Comparison of ENCODE assay signal across 21 mouse cellular contexts in genomic region chr14:21765754-21766397, GRCm38 (mm10). TPM values are rescaled to one million over a fixed set of nuclear protein-coding genes. Genes with fewer than 3 reads are reported as not detected.
A peak's percentile ranks its signal among the peaks of the same experiment; 100 is the strongest.
DNase-seq lines count a peak whose midpoint lies in the region; ATAC-seq and TF ChIP-seq lines count a peak whose summit lies in the region.
"Had no signal": no experiment of that assay in that cellular context is flagged by ENCODE, and none has a peak within 500 bp of the region (broad histone marks: within the 10 kb centered on the region; RNA-seq: fewer than 3 reads in every experiment).

No protein-coding gene starts in this region.

- WGBS in heart, embryonic 13.5 days = 46% methylated on average over 7 of the region's 7 CpGs
- WGBS in liver, embryonic 12.5 days (ENCODE audit: insufficient replicate concordance) = 29% methylated on average over 7 of the region's 7 CpGs
- WGBS in small intestine, adult 2 months = 24% methylated on average over 7 of the region's 7 CpGs
- WGBS in hindbrain, embryonic 14.5 days = 84% methylated on average over 7 of the region's 7 CpGs
- 75% methylated on average over 7 of the region's 7 CpGs for WGBS in midbrain, embryonic 11.5 days

- H3K36me3 ChIP-seq in heart, embryonic 13.5 days = no peaks in the 10 kb centered on the region
- peaks cover 17% of the 10 kb centered on the region for H3K36me3 ChIP-seq in G1E (replicated peaks)
- no peaks in the 10 kb centered on the region for H3K36me3 ChIP-seq in liver, embryonic 12.5 days
- peaks cover 1% of the 10 kb centered on the region; the same call in 1 of the 2 replicates for H3K36me3 ChIP-seq in small intestine, adult 2 months (ENCODE audit: control insufficient read depth, insufficient read depth, low read length)
- no peaks in the 10 kb centered on the region for H3K36me3 ChIP-seq in hindbrain, embryonic 14.5 days (replicated peaks; ENCODE audit: control insufficient read depth, insufficient read depth)
- H3K36me3 ChIP-seq in midbrain, embryonic 11.5 days (ENCODE audit: control insufficient read depth, insufficient read depth, low read length) = no peaks in the 10 kb centered on the region
- H3K36me3 ChIP-seq: embryonic facial prominence, embryonic 12.5 days; neural tube, embryonic 12.5 days had no signal

- no peak for TF ChIP-seq POLR2A in small intestine, adult 2 months (IDR thresholded peaks at IDR 0.05; ENCODE audit: low read depth, low read length)

- DNase-seq in heart, postnatal 10 days = no peak
- DNase-seq in G1E (ENCODE audit: low spot score) = no peak
- no peak for DNase-seq in cerebellum, adult 9-10 months
- DNase-seq in hindbrain, embryonic 14.5 days (ENCODE audit: low spot score) = no peak
- DNase-seq in midbrain, embryonic 11.5 days (ENCODE audit: low spot score, missing footprints) = no peak
- DNase-seq: cerebellum, adult 11-12 months; gastrocnemius, postnatal 36 days; heart, postnatal 4 days; kidney, postnatal 25 days; lung, adult 2 months; lung, postnatal 4 days; thymus, postnatal 14 days had no signal

- peaks cover 40% of the 10 kb centered on the region for H3K4me1 ChIP-seq in heart, embryonic 13.5 days
- H3K4me1 ChIP-seq in G1E (ENCODE audit: insufficient read depth, low read depth, low read length) = peaks cover 72% of the 10 kb centered on the region
- H3K4me1 ChIP-seq in liver, embryonic 12.5 days = peaks cover 55% of the 10 kb centered on the region
- peaks cover 20% of the 10 kb centered on the region; the same call in 1 of the 2 replicates for H3K4me1 ChIP-seq in small intestine, adult 2 months (ENCODE audit: control insufficient read depth, insufficient read depth, insufficient read length, low read length)
- H3K4me1 ChIP-seq in hindbrain, embryonic 14.5 days (replicated peaks; ENCODE audit: control insufficient read depth, insufficient read depth, low read length) = peaks cover 9% of the 10 kb centered on the region; the same call in 1 of the 2 replicates
- peaks cover 12% of the 10 kb centered on the region for H3K4me1 ChIP-seq in midbrain, embryonic 11.5 days (ENCODE audit: control insufficient read depth, insufficient read depth, low read length)

- no peak overlapping the region for H3K4me3 ChIP-seq in heart, embryonic 13.5 days
- peak overlapping the region; percentile 64 for H3K4me3 ChIP-seq in G1E (ENCODE audit: low read depth, low read length)
- H3K4me3 ChIP-seq in liver, embryonic 12.5 days = no peak overlapping the region
- no peak overlapping the region for H3K4me3 ChIP-seq in small intestine, adult 2 months (ENCODE audit: low read depth, low read length)
- H3K4me3 ChIP-seq in hindbrain, embryonic 14.5 days (replicated peaks; ENCODE audit: low read length) = no peak overlapping the region
- no peak overlapping the region for H3K4me3 ChIP-seq in midbrain, embryonic 11.5 days (ENCODE audit: low read depth, low read length)
- H3K4me3 ChIP-seq: embryonic facial prominence, embryonic 12.5 days; neural tube, embryonic 12.5 days had no signal

- intact Hi-C loops in heart, postnatal 10 days (cut with DNase I) = no loop called here

- TF ChIP-seq CTCF in G1E (IDR thresholded peaks at IDR 0.05; ENCODE audit: low read depth, low read length) = no peak
- TF ChIP-seq CTCF in small intestine, adult 2 months (IDR thresholded peaks at IDR 0.05; ENCODE audit: extremely low read depth, insufficient read length, insufficient replicate concordance, low read depth, low read length) = no peak

- H3K4me2 ChIP-seq in heart, embryonic 13.5 days = peak overlapping the region; percentile 35; the same call in 1 of the 2 replicates
- peak overlapping the region; percentile 51 for H3K4me2 ChIP-seq in liver, embryonic 12.5 days
- H3K4me2 ChIP-seq in hindbrain, embryonic 14.5 days (replicated peaks) = no peak overlapping the region
- H3K4me2 ChIP-seq in midbrain, embryonic 11.5 days = no peak overlapping the region
- H3K4me2 ChIP-seq: embryonic facial prominence, embryonic 12.5 days; neural tube, embryonic 12.5 days had no signal

- no peak overlapping the region for H3K9ac ChIP-seq in heart, embryonic 13.5 days
- no peak overlapping the region for H3K9ac ChIP-seq in liver, embryonic 12.5 days
- no peak overlapping the region for H3K9ac ChIP-seq in hindbrain, embryonic 14.5 days
- H3K9ac ChIP-seq in midbrain, embryonic 11.5 days (ENCODE audit: low read length) = no peak overlapping the region
- H3K9ac ChIP-seq: embryonic facial prominence, embryonic 12.5 days; neural tube, embryonic 12.5 days had no signal

- ATAC-seq in heart, embryonic 13.5 days (ENCODE audit: extremely low read depth, insufficient number of reproducible peaks, low FRiP score, low TSS enrichment) = no peak
- peak; percentile 76 for ATAC-seq in G1E (ENCODE audit: extremely low read depth, insufficient number of reproducible peaks, low FRiP score, poor library complexity, severe bottlenecking)
- ATAC-seq in liver, embryonic 12.5 days = peak; percentile 79
- ATAC-seq in hindbrain, embryonic 14.5 days (ENCODE audit: low FRiP score) = no peak
- ATAC-seq in midbrain, embryonic 11.5 days (ENCODE audit: low FRiP score) = no peak
- ATAC-seq: midbrain, embryonic 16.5 days had no signal

- H3K27me3 ChIP-seq in heart, embryonic 13.5 days (replicated peaks) = no peaks in the 10 kb centered on the region
- no peaks in the 10 kb centered on the region for H3K27me3 ChIP-seq in G1E (ENCODE audit: insufficient read depth, low read length)
- H3K27me3 ChIP-seq in liver, embryonic 12.5 days (replicated peaks) = no peaks in the 10 kb centered on the region
- no peaks in the 10 kb centered on the region for H3K27me3 ChIP-seq in small intestine, adult 2 months (ENCODE audit: control insufficient read depth, insufficient read depth, low read length)
- H3K27me3 ChIP-seq in hindbrain, embryonic 14.5 days (ENCODE audit: control insufficient read depth, insufficient read depth, low read length) = no peaks in the 10 kb centered on the region
- H3K27me3 ChIP-seq in midbrain, embryonic 11.5 days (ENCODE audit: control insufficient read depth, insufficient read depth, low read length) = no peaks in the 10 kb centered on the region
- H3K27me3 ChIP-seq: embryonic facial prominence, embryonic 12.5 days; neural tube, embryonic 12.5 days had no signal

- H3K9me3 ChIP-seq in heart, embryonic 13.5 days = no peaks in the 10 kb centered on the region
- H3K9me3 ChIP-seq in G1E (replicated peaks) = no peaks in the 10 kb centered on the region
- H3K9me3 ChIP-seq in liver, embryonic 12.5 days (replicated peaks) = no peaks in the 10 kb centered on the region
- no peaks in the 10 kb centered on the region for H3K9me3 ChIP-seq in hindbrain, embryonic 14.5 days (ENCODE audit: control insufficient read depth, low read length)
- H3K9me3 ChIP-seq in midbrain, embryonic 11.5 days (ENCODE audit: control insufficient read depth, low read length) = no peaks in the 10 kb centered on the region
- H3K9me3 ChIP-seq: embryonic facial prominence, embryonic 12.5 days; neural tube, embryonic 12.5 days had no signal

- peak overlapping the region; percentile 30; the same call in 1 of the 2 replicates for H3K27ac ChIP-seq in heart, embryonic 13.5 days (replicated peaks)
- H3K27ac ChIP-seq in liver, embryonic 12.5 days = peak overlapping the region; percentile 56; the same call in 1 of the 2 replicates
- H3K27ac ChIP-seq in small intestine, adult 2 months (ENCODE audit: insufficient read depth, low read depth, low read length) = peak overlapping the region; percentile 95
- no peak overlapping the region for H3K27ac ChIP-seq in hindbrain, embryonic 14.5 days
- no peak overlapping the region for H3K27ac ChIP-seq in midbrain, embryonic 11.5 days (ENCODE audit: low read depth, low read length)
- H3K27ac ChIP-seq: embryonic facial prominence, embryonic 12.5 days; neural tube, embryonic 12.5 days had no signal

RNA-seq across cellular contexts. Expression of gene Dusp13, which starts 14.9 kb away (rescaled TPM):
- not detected in 2 replicates for polyA plus RNA-seq in heart, embryonic 13.5 days (2015; fragmentation: Nextera tagmentation; extraction: Ambion mirVana)
- total RNA-seq in heart, postnatal 10 days (2021) = under 1 TPM in 1 of 2 experiments, not detected in 1; 0.60 TPM
- not detected in 2 replicates for total RNA-seq in G1E (2014; fragmentation: Nextera tagmentation)
- total RNA-seq in G1E (2017) = 0.98 TPM in 1 of 2 replicates, not detected in the other
- polyA plus RNA-seq in G1E (2012) = not detected in 2 replicates
- polyA plus RNA-seq in liver, embryonic 12.5 days (2016; fragmentation: Nextera tagmentation; extraction: Ambion mirVana) = not detected in 2 replicates
- polyA plus RNA-seq in small intestine, adult 2 months (2012; rRNA removed) = 0.60 and 2.6 TPM in 2 replicates
- polyA plus RNA-seq in hindbrain, embryonic 14.5 days (2014; fragmentation: Nextera tagmentation; extraction: Ambion mirVana) = 0.51 TPM in 1 of 2 replicates, not detected in the other
- polyA plus RNA-seq in midbrain, embryonic 11.5 days (2014; fragmentation: Nextera tagmentation; extraction: Ambion mirVana) = not detected in 2 replicates
- total RNA-seq: common myeloid progenitor, adult 5-6 weeks; heart, postnatal 4 days; left cerebral cortex, postnatal 36 days had no signal
- polyA plus RNA-seq: embryonic facial prominence, embryonic 12.5 days; intestine, embryonic 14.5 days; midbrain, embryonic 16.5 days had no signal

RNA-seq across cellular contexts. Expression of gene Samd8, which starts 15.5 kb away (rescaled TPM):
- 8.2 and 9.2 TPM in 2 replicates for polyA plus RNA-seq in heart, embryonic 13.5 days (2015; fragmentation: Nextera tagmentation; extraction: Ambion mirVana)
- total RNA-seq in heart, postnatal 10 days (2021) = 10 to 100 TPM; 27.2 to 30.5 TPM
- total RNA-seq in G1E (2014; fragmentation: Nextera tagmentation) (18.3 and 19.4 TPM in 2 replicates), G1E (2017) (9.5 and 9.9 TPM in 2 replicates)
- 12.7 and 13.4 TPM in 2 replicates for polyA plus RNA-seq in G1E (2012)
- polyA plus RNA-seq in liver, embryonic 12.5 days (2016; fragmentation: Nextera tagmentation; extraction: Ambion mirVana) = 4.1 and 5.3 TPM in 2 replicates
- polyA plus RNA-seq in small intestine, adult 2 months (2012; rRNA removed) = 13.7 and 30.6 TPM in 2 replicates
- 22.7 and 27.8 TPM in 2 replicates for polyA plus RNA-seq in hindbrain, embryonic 14.5 days (2014; fragmentation: Nextera tagmentation; extraction: Ambion mirVana)
- 13.1 TPM in 2 replicates for polyA plus RNA-seq in midbrain, embryonic 11.5 days (2014; fragmentation: Nextera tagmentation; extraction: Ambion mirVana)

RNA-seq across cellular contexts. Expression of gene Dupd1, which starts 51.5 kb away (rescaled TPM):
- polyA plus RNA-seq in heart, embryonic 13.5 days (2015; fragmentation: Nextera tagmentation; extraction: Ambion mirVana) = 0.36 TPM in 1 of 2 replicates, not detected in the other
- total RNA-seq in heart, postnatal 10 days (2021) = under 1 TPM in 1 of 2 experiments, not detected in 1; 0.45 TPM
- not detected in 2 replicates for total RNA-seq in G1E (2014; fragmentation: Nextera tagmentation)
- not detected in 2 replicates for total RNA-seq in G1E (2017)
- polyA plus RNA-seq in G1E (2012) = not detected in 2 replicates
- polyA plus RNA-seq in liver, embryonic 12.5 days (2016; fragmentation: Nextera tagmentation; extraction: Ambion mirVana) = not detected in 2 replicates
- polyA plus RNA-seq in small intestine, adult 2 months (2012; rRNA removed) = not detected in 2 replicates
- not detected in 2 replicates for polyA plus RNA-seq in hindbrain, embryonic 14.5 days (2014; fragmentation: Nextera tagmentation; extraction: Ambion mirVana)
- polyA plus RNA-seq in midbrain, embryonic 11.5 days (2014; fragmentation: Nextera tagmentation; extraction: Ambion mirVana) = not detected in 2 replicates
- total RNA-seq: common myeloid progenitor, adult 5-6 weeks had no signal
- polyA plus RNA-seq: intestine, embryonic 14.5 days; neural tube, embryonic 12.5 days had no signal

RNA-seq across cellular contexts. Expression of gene Vdac2, which starts 59.2 kb away (rescaled TPM):
- 414 and 475 TPM in 2 replicates for polyA plus RNA-seq in heart, embryonic 13.5 days (2015; fragmentation: Nextera tagmentation; extraction: Ambion mirVana)
- 100 to 1,000 TPM; 544 to 567 TPM for total RNA-seq in heart, postnatal 10 days (2021)
- total RNA-seq in G1E (2014; fragmentation: Nextera tagmentation) = 525 and 570 TPM in 2 replicates
- total RNA-seq in G1E (2017) = 445 and 495 TPM in 2 replicates
- 636 and 648 TPM in 2 replicates for polyA plus RNA-seq in G1E (2012)
- 194 and 198 TPM in 2 replicates for polyA plus RNA-seq in liver, embryonic 12.5 days (2016; fragmentation: Nextera tagmentation; extraction: Ambion mirVana)
- polyA plus RNA-seq in small intestine, adult 2 months (2012; rRNA removed) = 131 and 371 TPM in 2 replicates
- 305 and 316 TPM in 2 replicates for polyA plus RNA-seq in hindbrain, embryonic 14.5 days (2014; fragmentation: Nextera tagmentation; extraction: Ambion mirVana)
- 312 and 315 TPM in 2 replicates for polyA plus RNA-seq in midbrain, embryonic 11.5 days (2014; fragmentation: Nextera tagmentation; extraction: Ambion mirVana)

Comparison
In these comparisons a context has a peak if more than half of its experiments do, and no peak if none do; other contexts are left out.
1. ATAC-seq: peak in G1E (single experiment) and liver, embryonic 12.5 days (single experiment); none in heart, embryonic 13.5 days (single experiment), hindbrain, embryonic 14.5 days (single experiment) and midbrain, embryonic 11.5 days (single experiment).
2. H3K27ac ChIP-seq: peak in heart, embryonic 13.5 days (single experiment), liver, embryonic 12.5 days (single experiment) and small intestine, adult 2 months (single experiment); none in hindbrain, embryonic 14.5 days (single experiment) and midbrain, embryonic 11.5 days (single experiment).
3. H3K4me2 ChIP-seq: peak in heart, embryonic 13.5 days (single experiment) and liver, embryonic 12.5 days (single experiment); none in hindbrain, embryonic 14.5 days (single experiment) and midbrain, embryonic 11.5 days (single experiment).